Mouse (Mus musculus) heart, adult 2 months (tissue): ENCODE measurements around the gene Fto.

Experiments
- CTCF ChIP-seq: fragments of 200-600 bp; IDR thresholded peaks from 2 replicates; pipeline ENCODE4 v1.8.1; 2022; ENCODE audit warnings: antibody characterized with exemption, mild to moderate bottlenecking, moderate library complexity
- POLR2A ChIP-seq: fragments of 200-500 bp; IDR thresholded peaks from 2 replicates; pipeline ENCODE4 v1.6.1; 2011; ENCODE audit warnings: mild to moderate bottlenecking, low read depth, low read length, control low read depth; ENCODE audit not compliant: insufficient read depth

- TF ChIP-seq CTCF (no peak), POLR2A (no peak)
Observed at GRCm38 (mm10) chr8:91528967-91529366, 215.6 kb downstream of the Fto start.
